8 mouse cellular contexts compared by ENCODE assay signal in genomic region chr10:7473197-7473889, GRCm38 (mm10). TPM values are rescaled to one million over a fixed set of nuclear protein-coding genes. Genes with fewer than 3 reads are reported as not detected.
DNase-seq lines count a peak whose midpoint lies in the region; ATAC-seq and TF ChIP-seq lines count a peak whose summit lies in the region.

Gene Ulbp1, minus strand, starts transcription at chr10:7473638.

- 61% methylated on average over 13 of the region's 13 CpGs for WGBS in kidney, embryonic 15.5 days

- DNase-seq in left cerebral cortex, postnatal 4 days: peak; percentile 50
- no peak for DNase-seq in left cerebral cortex, adult 8-10 months (ENCODE audit: low spot score in 2 of 2)
- peak; percentile 99 for DNase-seq in heart, adult 11 months
- no peak for DNase-seq in left cerebral cortex, adult 11 months (ENCODE audit: low spot score)

- no peaks in the 10 kb centered on the region for H3K27me3 ChIP-seq in kidney, embryonic 15.5 days
- no peaks in the 10 kb centered on the region for H3K27me3 ChIP-seq in testis, adult 2 months (ENCODE audit: control insufficient read depth, insufficient read depth, low read length)

- H3K4me2 ChIP-seq in kidney, embryonic 15.5 days: peak within 1 kb of the TSS; percentile 32

- H3K4me3 ChIP-seq in bone marrow macrophage, adult 2 months (ENCODE audit: insufficient read depth, low read length): peak within 1 kb of the TSS; percentile 59
- peak within 1 kb of the TSS; percentile 23 for H3K4me3 ChIP-seq in kidney, embryonic 15.5 days (replicated peaks)
- H3K4me3 ChIP-seq in testis, adult 2 months (ENCODE audit: control insufficient read depth, low read depth, low read length): peak within 1 kb of the TSS; percentile 35

- no peak for TF ChIP-seq CTCF in bone marrow macrophage, adult 2 months (IDR thresholded peaks at IDR 0.05; ENCODE audit: low read depth, low read length)
- no peak for TF ChIP-seq CTCF in testis, adult 2 months (IDR thresholded peaks at IDR 0.05; ENCODE audit: control insufficient read depth, insufficient read depth, insufficient replicate concordance, low read depth, low read length)

- H3K9ac ChIP-seq in kidney, embryonic 15.5 days: no peak within 1 kb of the TSS

- TF ChIP-seq POLR2A in bone marrow macrophage, adult 2 months (IDR thresholded peaks at IDR 0.05; ENCODE audit: borderline replicate concordance, low read depth, low read length): no peak
- no peak for TF ChIP-seq POLR2A in testis, adult 2 months (IDR thresholded peaks at IDR 0.05; ENCODE audit: control insufficient read depth, low read depth, low read length)

- no peaks in the 10 kb centered on the region for H3K9me3 ChIP-seq in kidney, embryonic 15.5 days (replicated peaks)

- intact Hi-C loops in left cerebral cortex, postnatal 4 days (cut with DNase I): no loop called here

- H3K27ac ChIP-seq in bone marrow macrophage, adult 2 months (ENCODE audit: insufficient read depth, low read depth, low read length): peak within 1 kb of the TSS; percentile 28
- H3K27ac ChIP-seq in kidney, embryonic 15.5 days: no peak within 1 kb of the TSS
- no peak within 1 kb of the TSS for H3K27ac ChIP-seq in testis, adult 2 months (ENCODE audit: control insufficient read depth, insufficient read depth, low read depth, low read length)

- H3K4me1 ChIP-seq in bone marrow macrophage, adult 2 months (ENCODE audit: control insufficient read depth, insufficient read depth, low read length): peaks cover 11% of the 10 kb centered on the region
- peaks cover 3% of the 10 kb centered on the region; the same call in 1 of the 2 replicates for H3K4me1 ChIP-seq in kidney, embryonic 15.5 days
- H3K4me1 ChIP-seq in testis, adult 2 months (ENCODE audit: control insufficient read depth, insufficient read depth, low read length): peaks cover 4% of the 10 kb centered on the region; the same call in 1 of the 2 replicates

- H3K36me3 ChIP-seq in kidney, embryonic 15.5 days: no peaks in the 10 kb centered on the region
- no peaks in the 10 kb centered on the region for H3K36me3 ChIP-seq in testis, adult 2 months (ENCODE audit: control insufficient read depth, insufficient read depth, low read length)

- ATAC-seq in kidney, embryonic 15.5 days (replicated peaks; ENCODE audit: low FRiP score): 0 out of 2 replicates have a peak, but pooled peaks have one; percentile 52
- ATAC-seq in megakaryocyte, adult 5-6 weeks (ENCODE audit: poor library complexity, severe bottlenecking): peak; percentile 99

RNA-seq across cellular contexts. Expression of gene Ulbp1, which starts in this region (rescaled TPM):
- total RNA-seq in left cerebral cortex, postnatal 4 days (2021): 1 to 10 TPM; 3.3 to 4.4 TPM
- under 1 TPM in 2 of 4 experiments, not detected in 2; 0.09 to 0.46 TPM for total RNA-seq in left cerebral cortex, adult 8-10 months (2022)
- 18.3 and 18.6 TPM in 2 replicates for polyA plus RNA-seq in bone marrow macrophage, adult 2 months (2012; ENCODE audit: insufficient read depth, insufficient read length, missing spikeins)
- 3.1 and 4.5 TPM in 2 replicates for polyA plus RNA-seq in kidney, embryonic 15.5 days (2015; fragmentation: Nextera tagmentation; extraction: Ambion mirVana)
- 21.5 and 30.5 TPM in 2 replicates for total RNA-seq in megakaryocyte, adult 5-6 weeks (2015)
- 23.6 and 31.1 TPM in 2 replicates for total RNA-seq in megakaryocyte, adult 5-6 weeks (2017)
- polyA plus RNA-seq in testis, adult 2 months (2012; rRNA removed): 0.42 and 0.61 TPM in 2 replicates

Comparison
In these comparisons a context has a peak if more than half of its experiments do, and no peak if none do; other contexts are left out.
1. RNA of gene Ulbp1 (total RNA-seq): 21.5 to 31.1 TPM in megakaryocyte, adult 5-6 weeks; 3.3 to 4.4 TPM in left cerebral cortex, postnatal 4 days and 0.09 to 0.46 TPM in left cerebral cortex, adult 8-10 months; every median in the first group is over 4 times any median in the second.
2. DNase-seq: peak in left cerebral cortex, postnatal 4 days (single experiment) and heart, adult 11 months (single experiment); none in left cerebral cortex, adult 8-10 months (0 of 2) and left cerebral cortex, adult 11 months (single experiment).
3. Peak in every context shown above with its lines, with median percentiles within 50 percentile points of each other: H3K4me3 ChIP-seq.